Mouse (Mus musculus): ENCODE results near the gene Rln3. TPM values are rescaled to one million over a fixed set of nuclear protein-coding genes. Genes with fewer than 3 reads are reported as not detected.

Rln3 gene
- 0.50 TPM in 1 of 2 replicates, not detected in the other for polyA plus RNA-seq (2012; rRNA removed)

DNA sequence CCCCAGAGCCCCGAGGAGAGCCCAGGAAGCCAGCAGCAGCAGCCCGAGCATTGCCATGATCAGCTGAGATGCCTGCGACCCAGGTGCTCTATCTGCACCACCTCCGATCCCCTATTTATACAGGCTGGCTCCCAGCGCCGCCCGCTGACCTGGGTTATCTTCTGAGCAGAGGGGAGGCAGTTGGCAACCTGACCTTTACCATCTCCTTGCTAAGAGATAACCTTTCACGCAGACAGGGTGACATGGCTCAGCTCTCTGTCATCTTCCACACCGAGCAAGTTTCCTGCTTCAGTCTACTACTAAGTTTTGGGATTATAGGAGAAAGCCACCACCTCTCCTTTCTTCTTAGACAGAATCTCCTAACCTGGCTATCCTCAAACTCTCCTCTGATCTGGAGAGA lies at the start of gene Rln3:
Rln3 (minus strand) TSS at position 101 of the 400 bp plus-strand sequence.

DNA sequence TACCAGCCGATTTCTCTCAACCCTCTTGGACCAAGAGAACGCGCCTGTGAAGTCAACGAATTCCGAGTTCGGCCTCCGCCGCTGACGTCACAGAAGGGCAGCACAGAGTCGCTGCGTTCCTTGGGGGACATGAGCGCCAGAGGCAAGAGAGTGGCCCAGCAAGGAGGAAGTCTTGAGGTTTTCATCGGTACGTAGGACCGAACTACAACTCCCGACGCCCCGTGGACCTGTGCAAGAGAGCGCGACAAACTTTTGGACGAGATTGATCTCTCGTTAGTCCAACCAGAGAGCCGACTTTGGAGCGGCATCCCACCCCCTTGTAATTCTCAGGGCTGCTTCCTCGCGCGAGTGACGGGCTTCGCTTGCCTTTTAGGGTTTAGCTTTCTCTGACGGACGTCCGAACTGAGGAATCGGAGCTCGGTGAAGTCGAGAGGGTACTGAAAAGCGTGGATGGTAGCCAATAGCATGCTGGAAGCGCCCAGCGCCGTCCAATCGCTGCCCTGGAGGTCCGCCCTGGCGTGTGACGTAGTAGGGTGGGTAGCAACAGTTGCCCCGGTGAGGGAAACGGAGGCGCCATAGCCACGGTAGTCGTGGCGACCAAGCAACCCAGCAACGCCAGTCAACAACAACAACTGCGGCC lies 21.6 kb upstream of the Rln3 start, which contains the start of gene Rfx1:
Rfx1 (plus strand) TSS at position 544 of the 640 bp plus-strand sequence.

DNA sequence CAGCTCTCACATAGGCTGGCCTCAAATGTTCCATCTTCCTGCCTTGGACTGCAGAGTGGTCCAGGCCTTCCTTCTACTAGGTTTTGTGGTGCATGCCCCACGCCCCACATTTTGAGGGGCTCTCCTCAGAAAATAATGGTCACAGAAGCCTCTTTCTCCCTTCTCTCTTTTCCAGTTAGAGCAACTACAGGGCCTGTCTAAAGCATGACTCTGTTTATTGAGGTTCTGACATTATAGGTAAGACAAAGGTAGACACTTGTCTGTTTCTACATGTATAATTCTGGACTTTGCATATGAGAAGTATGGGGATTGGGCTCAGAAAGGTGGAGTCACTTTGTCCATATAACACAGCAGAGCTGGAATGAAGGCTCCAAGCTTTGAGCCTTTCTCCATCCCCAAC lies 20.2 kb upstream of the Rln3 start, which contains the start of gene Gm10643:
Gm10643 (minus strand) TSS at position 101 of the 400 bp plus-strand sequence.

DNA sequence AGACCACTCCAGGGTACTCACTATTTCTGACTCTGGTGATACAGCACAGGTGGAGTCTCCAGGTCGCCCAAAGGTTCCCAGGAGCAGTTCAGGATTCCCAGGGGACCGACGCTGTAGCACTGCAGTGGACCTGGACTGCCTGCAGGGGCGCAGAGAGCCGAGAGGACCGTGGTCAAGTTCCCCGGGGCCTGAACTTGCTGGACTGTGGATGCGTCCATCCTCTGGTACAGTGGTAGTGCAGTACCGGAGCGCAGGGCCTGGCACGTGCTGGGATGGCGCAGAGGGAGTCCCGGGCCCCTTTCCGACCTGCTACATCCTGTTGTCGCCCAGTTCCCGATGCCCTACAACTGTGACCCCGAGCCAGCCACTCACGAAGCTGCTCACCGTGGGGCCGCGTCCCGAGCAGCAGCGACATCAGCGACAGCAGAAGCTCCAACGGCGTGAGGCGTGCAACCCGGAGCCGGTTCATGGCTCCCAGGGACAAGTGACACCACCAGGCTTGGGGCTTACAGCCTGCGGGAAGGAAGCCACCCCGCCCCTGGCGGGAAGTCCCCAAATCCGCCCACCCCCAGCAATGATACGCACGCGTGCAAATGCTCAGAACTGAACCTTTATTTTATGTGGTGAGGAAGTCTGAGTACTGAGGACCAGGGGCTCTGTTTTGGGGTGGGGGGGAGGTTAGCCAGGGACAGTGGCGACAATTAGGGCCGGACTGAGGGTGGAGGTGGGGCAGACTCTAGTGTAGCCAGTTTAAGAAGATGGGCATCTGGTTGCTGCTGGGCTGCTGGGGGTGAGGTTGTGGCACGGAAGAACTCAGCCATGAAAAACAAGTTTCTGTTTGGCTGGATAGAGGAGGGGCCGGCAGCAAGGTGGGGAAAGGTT lies 2.5 kb downstream of the Rln3 start, which contains the start of gene Il27ra:
Il27ra (minus strand) TSS at position 524 of the 882 bp plus-strand sequence.

DNA sequence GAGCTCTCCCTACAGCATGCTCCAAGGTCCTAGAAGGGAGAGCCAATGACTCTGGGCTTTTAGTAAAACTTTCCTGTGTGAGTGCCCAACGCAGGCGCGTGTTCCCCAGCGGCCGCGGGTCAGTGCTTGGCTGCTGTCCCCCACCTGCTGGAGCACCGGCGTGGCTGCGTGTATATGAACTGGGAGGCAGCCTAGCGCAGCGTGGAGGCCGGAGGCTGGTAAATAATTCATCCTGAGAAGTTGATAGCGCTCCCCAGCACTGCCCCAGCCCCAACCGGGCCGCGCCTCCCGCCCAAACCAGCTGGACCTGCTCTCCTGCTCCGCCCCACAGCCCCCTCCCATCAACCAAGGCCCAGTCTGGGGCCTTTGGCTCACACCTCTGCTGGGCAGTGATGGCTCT lies 23.7 kb downstream of the Rln3 start, which contains the start of gene Palm3:
Palm3 (plus strand) TSS at position 376 of the 400 bp plus-strand sequence.

DNA sequence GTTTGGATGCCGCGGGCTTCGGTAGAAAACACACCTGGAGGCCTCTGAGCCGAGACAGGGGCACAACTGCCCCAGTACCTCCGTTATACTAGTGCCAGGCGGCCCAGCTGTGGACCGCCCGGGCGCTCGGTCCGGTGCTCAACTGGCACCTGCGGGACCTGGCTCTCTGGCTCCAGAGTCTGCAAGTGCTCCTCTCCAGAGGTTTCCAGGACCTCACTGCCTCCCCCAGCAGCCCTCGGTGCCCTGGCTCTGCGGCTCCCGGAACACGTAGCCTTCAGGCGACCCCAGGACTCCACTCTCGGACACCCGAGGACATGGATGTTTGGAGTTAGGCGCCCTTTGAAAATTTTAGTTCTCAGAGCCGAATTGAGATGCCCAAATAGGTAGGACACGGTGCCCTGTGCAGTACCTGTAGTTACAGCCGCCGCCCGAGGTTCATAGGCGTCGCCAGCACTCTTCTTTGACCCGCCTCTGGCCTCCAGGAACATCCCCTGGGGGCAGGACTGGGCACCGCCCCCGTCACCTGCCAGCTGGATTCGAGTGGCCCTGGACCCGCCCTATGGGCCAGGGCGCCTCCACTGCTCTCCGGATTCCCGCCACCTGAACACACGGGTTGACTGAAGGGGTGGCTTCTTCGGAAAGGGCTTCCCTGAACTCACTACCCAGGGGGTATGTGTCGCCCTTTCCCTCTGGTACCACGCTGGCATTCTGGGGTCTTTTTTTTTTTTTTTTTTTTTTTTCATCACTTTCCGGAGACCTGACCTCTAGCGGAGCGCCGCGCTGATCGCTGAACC lies 32.9 kb downstream of the Rln3 start, which contains the start of gene 2210011C24Rik:
2210011C24Rik (minus strand) TSS at position 467 of the 794 bp plus-strand sequence.

DNA sequence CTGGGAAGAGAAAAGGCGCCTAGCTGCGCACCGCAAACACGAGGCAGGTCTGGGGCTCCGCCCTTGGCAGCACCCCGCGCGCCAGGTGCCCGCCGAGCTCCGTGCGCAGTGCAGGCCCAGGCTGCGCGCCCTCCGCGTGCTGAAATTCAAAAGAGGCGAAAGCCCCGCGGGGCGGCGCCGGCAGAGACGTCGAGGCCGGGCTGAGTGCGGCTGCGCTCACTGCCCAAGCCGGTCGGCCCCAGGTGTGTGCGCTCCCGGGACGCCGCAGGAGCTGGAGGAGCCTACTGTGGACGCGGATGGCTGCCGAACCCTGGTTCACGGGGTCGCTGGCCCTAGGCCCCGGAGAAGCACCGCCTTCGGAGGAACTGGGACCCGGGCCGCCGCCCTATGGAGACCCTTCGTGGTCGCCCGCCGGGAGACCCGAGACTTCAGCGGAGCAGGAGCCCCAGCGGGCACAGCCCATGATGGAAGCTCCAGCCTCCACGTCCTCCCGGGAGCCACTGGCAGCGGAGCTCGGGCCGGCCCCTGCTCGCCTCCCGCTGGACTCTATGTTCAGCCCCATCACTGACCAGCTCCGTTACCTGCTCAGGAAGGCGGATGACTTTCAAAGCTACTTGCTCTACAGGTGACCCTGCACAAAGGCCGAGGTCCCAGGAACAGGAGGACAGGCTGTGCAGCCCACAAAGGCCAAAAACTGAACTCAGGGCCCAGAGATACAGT lies 43.4 kb downstream of the Rln3 start, which contains the start of gene 1700067K01Rik:
1700067K01Rik (plus strand) TSS at position 222 of the 720 bp plus-strand sequence.

DNA sequence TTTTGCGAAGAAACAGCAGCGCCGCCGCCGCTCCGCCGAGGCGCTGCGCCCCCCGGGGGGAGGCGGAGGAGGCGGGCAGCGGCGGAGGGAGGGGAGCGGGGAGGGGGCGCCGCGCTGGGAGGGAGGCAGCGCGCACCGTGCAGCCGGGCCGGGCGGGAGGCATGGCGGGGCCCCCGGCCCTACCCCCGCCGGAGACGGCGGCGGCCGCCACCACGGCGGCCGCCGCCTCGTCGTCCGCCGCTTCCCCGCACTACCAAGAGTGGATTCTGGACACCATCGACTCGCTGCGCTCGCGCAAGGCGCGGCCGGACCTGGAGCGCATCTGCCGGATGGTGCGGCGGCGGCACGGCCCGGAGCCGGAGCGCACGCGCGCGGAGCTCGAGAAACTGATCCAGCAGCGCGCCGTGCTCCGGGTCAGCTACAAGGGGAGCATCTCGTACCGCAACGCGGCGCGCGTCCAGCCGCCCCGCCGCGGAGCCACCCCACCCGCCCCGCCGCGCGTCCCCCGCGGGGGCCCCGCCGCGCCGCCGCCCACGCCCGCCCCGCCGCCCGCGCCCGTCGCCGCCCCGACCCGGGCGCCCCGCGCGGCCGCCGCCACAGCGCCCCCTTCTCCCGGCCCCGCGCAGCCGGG lies 47.2 kb downstream of the Rln3 start, which contains the start of gene Samd1:
Samd1 (plus strand) TSS at position 162 of the 631 bp plus-strand sequence.

Other genes starting within 250 kb of the Rln3 start
- 37.4 and 40.7 TPM in 2 replicates for gene Adgrl1, start 144.9 kb downstream of the Rln3 start, polyA plus RNA-seq (2012; rRNA removed)
- 0.50 and 0.92 TPM in 2 replicates for gene Gm10644, start 89.8 kb downstream of the Rln3 start, polyA plus RNA-seq (2012; rRNA removed)
- 23.6 and 30.4 TPM in 2 replicates for gene Asf1b, start 89.5 kb downstream of the Rln3 start, polyA plus RNA-seq (2012; rRNA removed)
- gene Prkaca, start 72.0 kb downstream of the Rln3 start, polyA plus RNA-seq (2012; rRNA removed): 58.4 and 58.7 TPM in 2 replicates
- gene Samd1, start 47.3 kb downstream of the Rln3 start, polyA plus RNA-seq (2012; rRNA removed): 40.8 and 46.4 TPM in 2 replicates
- gene 1700067K01Rik, start 43.5 kb downstream of the Rln3 start, polyA plus RNA-seq (2012; rRNA removed): 0.08 and 0.22 TPM in 2 replicates
- 19.5 and 23.1 TPM in 2 replicates for gene 2210011C24Rik, start 32.8 kb downstream of the Rln3 start, polyA plus RNA-seq (2012; rRNA removed)
- gene Palm3, start 23.5 kb downstream of the Rln3 start, polyA plus RNA-seq (2012; rRNA removed): 0.09 TPM in 1 of 2 replicates, not detected in the other
- gene Il27ra, start 2.4 kb downstream of the Rln3 start, polyA plus RNA-seq (2012; rRNA removed): 2.8 and 3.3 TPM in 2 replicates
- gene Gm10643, start 20.1 kb upstream of the Rln3 start, polyA plus RNA-seq (2012; rRNA removed): 0.44 and 0.49 TPM in 2 replicates
- gene Rfx1, start 21.8 kb upstream of the Rln3 start, polyA plus RNA-seq (2012; rRNA removed): 36.9 and 44.9 TPM in 2 replicates
- gene Dcaf15, start 59.8 kb upstream of the Rln3 start, polyA plus RNA-seq (2012; rRNA removed): 69.0 and 79.6 TPM in 2 replicates
- 2.7 and 3.7 TPM in 2 replicates for gene Podnl1, start 81.0 kb upstream of the Rln3 start, polyA plus RNA-seq (2012; rRNA removed)
- gene Cc2d1a, start 102.9 kb upstream of the Rln3 start, polyA plus RNA-seq (2012; rRNA removed): 52.7 and 53.1 TPM in 2 replicates
- 0.84 and 0.97 TPM in 2 replicates for gene 4930432K21Rik, start 103.0 kb upstream of the Rln3 start, polyA plus RNA-seq (2012; rRNA removed)
- gene Nanos3, start 140.2 kb upstream of the Rln3 start, polyA plus RNA-seq (2012; rRNA removed): 0.19 and 0.41 TPM in 2 replicates
- 18.7 and 20.1 TPM in 2 replicates for gene Zswim4, start 192.1 kb upstream of the Rln3 start, polyA plus RNA-seq (2012; rRNA removed)
- gene D8Ertd738e, start 204.7 kb upstream of the Rln3 start, polyA plus RNA-seq (2012; rRNA removed): 94.9 and 130 TPM in 2 replicates
- gene Mri1, start 212.3 kb upstream of the Rln3 start, polyA plus RNA-seq (2012; rRNA removed): 72.4 and 103 TPM in 2 replicates
- 22.7 and 47.4 TPM in 2 replicates for gene Ccdc130, start 225.4 kb upstream of the Rln3 start, polyA plus RNA-seq (2012; rRNA removed)